Mouse (Mus musculus) midbrain, embryonic 12.5 days (tissue): ENCODE results near the gene Efnb1. TPM values are rescaled to one million over a fixed set of nuclear protein-coding genes. Genes with fewer than 3 reads are reported as not detected.

Source experiments
- polyA plus RNA-seq: library from polyadenylated mRNA; unstranded; fragments of >200 nt; fragmentation: Nextera tagmentation; extraction: Ambion mirVana; gene quantifications from 2 replicates; pipeline ENCODE4 v1.2.1, GENCODE M21; 2016

The Efnb1 gene
- polyA plus RNA-seq, 1 experiment from 2014 or later, result 69.7 TPM

Other genes with a start within 250 kb of the Efnb1 start
- gene Ophn1, start 245.1 kb upstream of the Efnb1 start, polyA plus RNA-seq, result 35.8 and 37.3 TPM in 2 replicates
- gene Yipf6, start 199.8 kb upstream of the Efnb1 start, polyA plus RNA-seq, result 21.4 and 25.2 TPM in 2 replicates
- 11.6 and 12.7 TPM in 2 replicates for gene Stard8, start 132.9 kb upstream of the Efnb1 start, polyA plus RNA-seq